ENCODE assay signal across 10 mouse cellular contexts in genomic region chr10:9174997-9175396, GRCm38 (mm10).
A peak's percentile ranks its signal among the peaks of the same experiment; 100 is the strongest.
DNase-seq lines count a peak whose midpoint lies in the region; ATAC-seq and TF ChIP-seq lines count a peak whose summit lies in the region.
"Had no signal": no experiment of that assay in that cellular context is flagged by ENCODE, and none has a peak within 500 bp of the region (broad histone marks: within the 10 kb centered on the region; RNA-seq: fewer than 3 reads in every experiment).

No protein-coding gene starts in this region.

- no peak overlapping the region for H3K27ac ChIP-seq in heart, embryonic 11.5 days (ENCODE audit: low read depth, low read length)
- no peak overlapping the region for H3K27ac ChIP-seq in testis, adult 2 months (ENCODE audit: control insufficient read depth, insufficient read depth, low read depth, low read length)

- TF ChIP-seq CTCF in testis, adult 2 months (IDR thresholded peaks at IDR 0.05; ENCODE audit: control insufficient read depth, insufficient read depth, insufficient replicate concordance, low read depth, low read length): peak; percentile 43; the same call in 1 of the 2 replicates

- H3K4me2 ChIP-seq in heart, embryonic 11.5 days: no peak overlapping the region

- 50% methylated on average over 3 of the region's 3 CpGs for WGBS in heart, embryonic 11.5 days (ENCODE audit: insufficient replicate concordance)

- ATAC-seq in heart, embryonic 11.5 days (replicated peaks; ENCODE audit: insufficient number of reproducible peaks, low FRiP score, low TSS enrichment): no peak

- H3K36me3 ChIP-seq in heart, embryonic 11.5 days (ENCODE audit: control insufficient read depth, insufficient read depth, low read length): no peaks in the 10 kb centered on the region
- no peaks in the 10 kb centered on the region for H3K36me3 ChIP-seq in testis, adult 2 months (ENCODE audit: control insufficient read depth, insufficient read depth, low read length)

- TF ChIP-seq POLR2A in testis, adult 2 months (IDR thresholded peaks at IDR 0.05; ENCODE audit: control insufficient read depth, low read depth, low read length): no peak

- H3K9me3 ChIP-seq in heart, embryonic 11.5 days (replicated peaks; ENCODE audit: control insufficient read depth, low read length): no peaks in the 10 kb centered on the region

- peak; percentile 10 for DNase-seq in heart, postnatal 4 days
- DNase-seq in testis, postnatal 10 days (ENCODE audit: low spot score): no peak
- DNase-seq in gonadal fat pad, adult 2 months (ENCODE audit: low read depth): peak; percentile 3
- no peak for DNase-seq in urinary bladder, postnatal 10 days (ENCODE audit: low spot score)
- no peak for DNase-seq in c-Kit-positive CD71-positive TER-119-positive erythroid progenitor cells, embryonic 14.5 days (ENCODE audit: low spot score)
- no peak for DNase-seq in cerebellum, adult 8-10 months
- DNase-seq: cerebellum, adult 9-11 months; right cerebral cortex, postnatal 25 days had no signal

- no peaks in the 10 kb centered on the region for H3K4me1 ChIP-seq in heart, embryonic 11.5 days (ENCODE audit: control insufficient read depth, insufficient read depth, low read length)
- H3K4me1 ChIP-seq in testis, adult 2 months (ENCODE audit: control insufficient read depth, insufficient read depth, low read length): no peaks in the 10 kb centered on the region

- no peak overlapping the region for H3K4me3 ChIP-seq in heart, embryonic 11.5 days (ENCODE audit: low read depth, low read length)
- H3K4me3 ChIP-seq in testis, adult 2 months (ENCODE audit: control insufficient read depth, low read depth, low read length): no peak overlapping the region

- no peaks in the 10 kb centered on the region for H3K27me3 ChIP-seq in heart, embryonic 11.5 days (ENCODE audit: control insufficient read depth, insufficient read depth, low read length)
- H3K27me3 ChIP-seq in testis, adult 2 months (ENCODE audit: control insufficient read depth, insufficient read depth, low read length): no peaks in the 10 kb centered on the region

- no peak overlapping the region for H3K9ac ChIP-seq in heart, embryonic 11.5 days (ENCODE audit: low read depth, low read length)

Comparison
In these comparisons a context has a peak if more than half of its experiments do, and no peak if none do; other contexts are left out.
1. DNase-seq: peak in heart, postnatal 4 days (single experiment) and gonadal fat pad, adult 2 months (single experiment); none in testis, postnatal 10 days (single experiment), urinary bladder, postnatal 10 days (single experiment), c-Kit-positive CD71-positive TER-119-positive erythroid progenitor cells, embryonic 14.5 days (single experiment) and cerebellum, adult 8-10 months (single experiment).